Mouse (Mus musculus) intestine, embryonic 16.5 days (tissue): ENCODE measurements at regions not wholly inside any gene's neighbourhood (a gene's known extent, or its start where the extent isn't known, plus 50 kb on each side); places are given as distances from the start of the nearest gene placed in this dataset.

Experiments
- ATAC-seq: fragments of 200-750 bp; cut with Nextera tagmentation; 2 replicates; pipeline ENCODE4 v1.8.0; 2017; ENCODE audit warnings: moderate TSS enrichment, moderate library complexity
- H3K27ac ChIP-seq: fragments of 300-500 bp; sonication (generic); 2 replicates; pipeline ENCODE4 v1.5.1; 2014; ENCODE audit warnings: mild to moderate bottlenecking, low read length
- H3K27me3 ChIP-seq: fragments of 300-500 bp; sonication (generic); replicated peaks from 2 replicates; pipeline ENCODE4 v1.6.1; 2014; ENCODE audit warnings: low read length, control low read depth, mixed read lengths; ENCODE audit not compliant: control insufficient read depth, insufficient read depth
- H3K36me3 ChIP-seq: fragments of 300-500 bp; sonication (generic); 2 replicates; pipeline ENCODE4 v1.6.1; 2014; ENCODE audit warnings: low read length, control low read depth; ENCODE audit not compliant: control insufficient read depth, insufficient read depth
- H3K4me1 ChIP-seq: fragments of 300-500 bp; sonication (generic); 2 replicates; pipeline ENCODE4 v1.6.1; 2014; ENCODE audit warnings: low read length, control low read depth, mixed read lengths; ENCODE audit not compliant: control insufficient read depth, insufficient read depth
- H3K4me2 ChIP-seq: fragments of 300-500 bp; sonication (generic); 2 replicates; pipeline ENCODE4 v1.6.1; 2014; ENCODE audit warnings: low read depth, low read length, control low read depth
- H3K4me3 ChIP-seq: fragments of 300-500 bp; sonication (generic); 2 replicates; pipeline ENCODE4 v1.5.1; 2014; ENCODE audit warnings: mild to moderate bottlenecking, low read length
- H3K9ac ChIP-seq: fragments of 300-500 bp; sonication (generic); 2 replicates; pipeline ENCODE4 v1.6.1; 2014; ENCODE audit warnings: low read depth, low read length
- H3K9me3 ChIP-seq: fragments of 300-500 bp; sonication (generic); 2 replicates; pipeline ENCODE4 v1.6.1; 2016; ENCODE audit warnings: low read length, control low read depth; ENCODE audit not compliant: control insufficient read depth
- WGBS: fragments of 180-500 bp; shearing (Covaris S2); extraction: QIAGEN DNeasy Blood & Tissue Kit; methylation state at CpG from one replicate; pipeline ENCODE4 v1.1.7; 2014; 5-methylcytosine and 5-hydroxymethylcytosine counted together

GRCm38 (mm10) chr12:25160990-25161843 lies 64.3 kb upstream of the Id2 start:
- H3K4me1 ChIP-seq: peaks cover 13% of the 10 kb centered on the region
- H3K36me3 ChIP-seq: no peaks in the 10 kb centered on the region
- no peaks in the 10 kb centered on the region for H3K27me3 ChIP-seq
- H3K4me3 ChIP-seq: no peak overlapping the region
- no peak overlapping the region for H3K9ac ChIP-seq
- no peak for ATAC-seq
- no peak overlapping the region for H3K4me2 ChIP-seq
- no peak overlapping the region for H3K27ac ChIP-seq
- 73% methylated on average over 15 of the region's 15 CpGs for WGBS
- H3K9me3 ChIP-seq: no peaks in the 10 kb centered on the region

GRCm38 (mm10) chr12:25159091-25159490 lies 62.2 kb upstream of the Id2 start:
- 90% methylated on average over 6 of the region's 6 CpGs for whole genome bisulfite sequencing
- H3K27me3 ChIP-seq: no peaks in the 10 kb centered on the region
- ATAC-seq: no peak
- H3K27ac ChIP-seq: no peak overlapping the region
- no peak overlapping the region for H3K4me2 ChIP-seq
- no peaks in the 10 kb centered on the region for H3K36me3 ChIP-seq
- no peak overlapping the region for H3K4me3 ChIP-seq
- H3K4me1 ChIP-seq: peaks cover 15% of the 10 kb centered on the region; the same call in 1 of the 2 replicates
- no peak overlapping the region for H3K9ac ChIP-seq
- no peaks in the 10 kb centered on the region for H3K9me3 ChIP-seq

GRCm38 (mm10) chr12:25157238-25157637 lies 60.3 kb upstream of the Id2 start:
- Histone ChIP-seq H3K27me3 (no peaks in the 10 kb centered on the region), H3K36me3 (no peaks in the 10 kb centered on the region), H3K27ac (no peak overlapping the region), H3K9ac (no peak overlapping the region), H3K4me2 (no peak overlapping the region), H3K9me3 (no peaks in the 10 kb centered on the region), H3K4me1 (peaks cover 13% of the 10 kb centered on the region; the same call in 1 of the 2 replicates), H3K4me3 (no peak overlapping the region)
- ATAC-seq: no peak
- 71% methylated on average over 5 of the region's 5 CpGs for WGBS

- Histone ChIP-seq H3K36me3 (no peaks in the 10 kb centered on the region), H3K9me3 (no peaks in the 10 kb centered on the region), H3K27me3 (no peaks in the 10 kb centered on the region), H3K9ac (no peak overlapping the region), H3K4me2 (no peak overlapping the region), H3K4me1 (peaks cover 13% of the 10 kb centered on the region; the same call in 1 of the 2 replicates), H3K27ac (no peak overlapping the region), H3K4me3 (no peak overlapping the region)
- WGBS: 60% methylated on average over 9 of the region's 9 CpGs
- ATAC-seq: peak; percentile 29; the same call in 1 of the 2 replicates
Observed at GRCm38 (mm10) chr12:25155396-25155795, 58.5 kb upstream of the Id2 start.

GRCm38 (mm10) chr12:25148099-25148498 lies 51.2 kb upstream of the Id2 start:
- no peaks in the 10 kb centered on the region for H3K27me3 ChIP-seq
- H3K4me2 ChIP-seq: no peak overlapping the region
- peaks cover 8% of the 10 kb centered on the region; the same call in 1 of the 2 replicates for H3K4me1 ChIP-seq
- no peak overlapping the region for H3K27ac ChIP-seq
- no peak overlapping the region for H3K4me3 ChIP-seq
- 86% methylated on average over 6 of the region's 6 CpGs for WGBS
- H3K9me3 ChIP-seq: no peaks in the 10 kb centered on the region
- no peaks in the 10 kb centered on the region for H3K36me3 ChIP-seq
- no peak for ATAC-seq
- H3K9ac ChIP-seq: no peak overlapping the region
